Mouse (Mus musculus): Measurements from ENCODE around the gene Marf1.
"Not testable (repeated sequence)": the region's sequence is repeated elsewhere in the genome, so short reads cannot be mapped to it uniquely, and the experiment has no call there.

The Marf1 gene

GRCm38 (mm10) chr16:14068701-14069100 lies 94.5 kb downstream of the Marf1 start:
- not testable (repeated sequence) for DNase-seq (ENCODE audit: low spot score in 2 of 2)

GRCm38 (mm10) chr16:14066571-14066970 lies 96.6 kb downstream of the Marf1 start:
- not testable (repeated sequence) for DNase-seq (ENCODE audit: low spot score in 2 of 2)

GRCm38 (mm10) chr16:14059869-14060268 lies 103.3 kb downstream of the Marf1 start:
- DNase-seq (ENCODE audit: low spot score in 2 of 2): no peak

Measured in frontal cortex, postnatal 10 days (tissue).